Mouse (Mus musculus) embryonic facial prominence, embryonic 11.5 days (tissue): ENCODE results near the gene Muc15. TPM values are rescaled to one million over a fixed set of nuclear protein-coding genes. Genes with fewer than 3 reads are reported as not detected.

Experiments used
- ATAC-seq: fragments of 200-750 bp; cut with Nextera tagmentation; replicated peaks from 2 replicates; pipeline ENCODE4 v1.8.0; 2017; ENCODE audit warnings: low read depth; ENCODE audit not compliant: insufficient number of reproducible peaks, low FRiP score, low TSS enrichment
- DNase-seq: peaks from one replicate; pipeline ENCODE4 v3.0.0-alpha.2; 2015; ENCODE audit warnings: low spot score
- H3K27ac ChIP-seq: fragments of 300-500 bp; sonication (generic); replicated peaks from 2 replicates; pipeline ENCODE4 v1.5.1; 2014; ENCODE audit warnings: mild to moderate bottlenecking, low read depth, low read length, control low read depth
- H3K27me3 ChIP-seq: fragments of 300-500 bp; sonication (generic); 2 replicates; pipeline ENCODE4 v1.6.1; 2014; ENCODE audit warnings: mild to moderate bottlenecking, low read length, moderate library complexity, mixed read lengths; ENCODE audit not compliant: control insufficient read depth, insufficient read depth
- H3K36me3 ChIP-seq: fragments of 300-500 bp; sonication (generic); replicated peaks from 2 replicates; pipeline ENCODE4 v1.6.1; 2014; ENCODE audit warnings: low read depth, mild to moderate bottlenecking, low read length, moderate library complexity, mixed read lengths; ENCODE audit not compliant: control insufficient read depth, insufficient read depth
- H3K4me1 ChIP-seq: fragments of 300-500 bp; sonication (generic); 2 replicates; pipeline ENCODE4 v1.6.1; 2014; ENCODE audit warnings: low read length, mixed read lengths; ENCODE audit not compliant: control insufficient read depth, insufficient read depth
- H3K4me2 ChIP-seq: fragments of 300-500 bp; sonication (generic); 2 replicates; pipeline ENCODE4 v1.6.1; 2014; ENCODE audit warnings: low read depth, mild to moderate bottlenecking, control low read depth, low read length, moderate library complexity
- H3K4me3 ChIP-seq: fragments of 300-500 bp; sonication (generic); 2 replicates; pipeline ENCODE4 v1.5.1; 2014; ENCODE audit warnings: low read depth, low read length, control low read depth
- H3K9ac ChIP-seq: fragments of 300-500 bp; sonication (generic); replicated peaks from 2 replicates; pipeline ENCODE4 v1.6.1; 2014; ENCODE audit warnings: mild to moderate bottlenecking, control low read depth, low read length
- H3K9me3 ChIP-seq: fragments of 300-500 bp; sonication (generic); replicated peaks from 2 replicates; pipeline ENCODE4 v1.6.1; 2016; ENCODE audit warnings: mild to moderate bottlenecking, low read length, inconsistent platforms, mixed read lengths; ENCODE audit not compliant: control insufficient read depth
- WGBS: fragments of 180-500 bp; shearing (Covaris S2); extraction: QIAGEN DNeasy Blood & Tissue Kit; methylation state at CpG from one replicate; pipeline ENCODE4 v1.1.7; 2014; 5-methylcytosine and 5-hydroxymethylcytosine counted together
- polyA plus RNA-seq: library from polyadenylated mRNA; unstranded; fragments of >200 nt; fragmentation: Nextera tagmentation; extraction: Ambion mirVana; gene quantifications from 2 replicates; pipeline ENCODE4 v1.2.1, GENCODE M21; 2014

Gene Muc15
- polyA plus RNA-seq, 1 experiment from 2014 or later: 0.08 TPM

DNA sequence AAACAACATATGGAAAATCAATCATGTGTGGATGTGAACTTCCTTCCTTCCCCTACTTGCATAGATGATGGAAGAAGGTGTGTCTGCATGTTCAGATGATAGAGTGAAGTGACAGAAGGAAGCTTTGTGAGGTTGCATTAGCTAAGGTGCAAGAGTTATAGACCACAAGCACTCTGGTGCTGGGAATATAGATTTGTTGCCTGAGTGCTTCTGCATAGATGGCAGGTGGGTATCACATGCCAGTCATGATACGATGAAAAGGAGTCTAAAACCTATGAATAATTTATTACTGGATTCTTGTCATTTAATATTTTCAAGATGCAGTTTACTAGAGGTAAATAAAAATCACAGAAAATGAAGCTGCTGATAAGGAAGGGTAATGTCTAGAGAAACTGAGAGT, 18.6 kb downstream of the Muc15 start:
- H3K27me3 ChIP-seq: no peaks in the 10 kb centered on the region
- WGBS: 90% methylated on average over 1 of the region's 1 CpGs
- no peak overlapping the region for H3K27ac ChIP-seq
- no peaks in the 10 kb centered on the region for H3K9me3 ChIP-seq
- no peaks in the 10 kb centered on the region for H3K4me1 ChIP-seq
- no peak overlapping the region for H3K4me3 ChIP-seq
- no peak for ATAC-seq
- H3K36me3 ChIP-seq: no peaks in the 10 kb centered on the region
- H3K4me2 ChIP-seq: no peak overlapping the region
- no peak for DNase-seq
- no peak overlapping the region for H3K9ac ChIP-seq

DNA sequence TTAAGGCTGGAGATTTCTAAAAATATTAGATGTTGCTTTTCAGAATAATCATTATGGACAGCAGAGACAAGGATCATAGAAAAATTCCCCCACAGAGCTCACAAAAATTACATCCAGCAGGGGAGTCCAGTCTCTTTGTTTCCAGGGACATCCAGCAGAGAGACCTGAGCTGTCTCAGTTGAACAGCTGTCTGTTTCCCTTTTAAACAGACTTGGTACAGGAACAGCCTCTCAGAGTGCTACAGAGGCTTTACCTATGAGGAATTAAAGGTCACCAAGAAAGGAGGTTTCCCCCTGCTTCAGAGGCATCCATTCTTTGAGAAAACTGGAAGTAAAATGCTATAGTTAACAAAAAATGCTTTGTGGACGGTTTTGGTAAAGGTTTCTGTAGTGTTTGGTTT, 19.4 kb downstream of the Muc15 start:
- H3K9ac ChIP-seq: no peak overlapping the region
- H3K4me2 ChIP-seq: no peak overlapping the region
- peak; percentile 9 for DNase-seq
- ATAC-seq: no peak
- WGBS: 53% methylated on average over 1 of the region's 1 CpGs
- H3K27ac ChIP-seq: no peak overlapping the region
- H3K36me3 ChIP-seq: no peaks in the 10 kb centered on the region
- H3K4me1 ChIP-seq: no peaks in the 10 kb centered on the region
- no peaks in the 10 kb centered on the region for H3K9me3 ChIP-seq
- H3K4me3 ChIP-seq: no peak overlapping the region
- H3K27me3 ChIP-seq: no peaks in the 10 kb centered on the region

DNA sequence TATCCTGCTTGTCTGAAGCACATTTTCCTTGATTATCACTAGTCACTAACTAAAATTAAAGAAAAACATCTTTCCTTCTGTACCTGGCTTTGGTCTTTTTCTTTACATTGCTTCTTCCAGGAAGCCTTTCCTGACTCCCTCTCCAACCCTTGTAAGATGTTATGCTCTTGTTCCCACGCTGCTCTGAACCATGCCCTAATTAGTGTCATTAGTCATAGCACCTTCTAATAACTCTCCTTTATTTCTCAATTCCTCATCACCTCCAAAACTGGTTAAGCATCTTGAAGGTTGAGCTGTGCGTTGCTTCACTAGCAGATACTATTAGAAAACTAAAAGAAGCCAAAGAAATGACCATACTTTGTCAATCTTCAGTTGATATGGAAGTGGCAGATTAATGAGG, 36.4 kb downstream of the Muc15 start:
- H3K4me2 ChIP-seq: no peak overlapping the region
- no peaks in the 10 kb centered on the region for H3K4me1 ChIP-seq
- H3K9ac ChIP-seq: no peak overlapping the region
- no peak for DNase-seq
- WGBS: 77% methylated on average over 2 of the region's 2 CpGs
- H3K36me3 ChIP-seq: no peaks in the 10 kb centered on the region
- ATAC-seq: no peak
- no peak overlapping the region for H3K4me3 ChIP-seq
- H3K27me3 ChIP-seq: no peaks in the 10 kb centered on the region
- H3K27ac ChIP-seq: no peak overlapping the region
- H3K9me3 ChIP-seq: no peaks in the 10 kb centered on the region

DNA sequence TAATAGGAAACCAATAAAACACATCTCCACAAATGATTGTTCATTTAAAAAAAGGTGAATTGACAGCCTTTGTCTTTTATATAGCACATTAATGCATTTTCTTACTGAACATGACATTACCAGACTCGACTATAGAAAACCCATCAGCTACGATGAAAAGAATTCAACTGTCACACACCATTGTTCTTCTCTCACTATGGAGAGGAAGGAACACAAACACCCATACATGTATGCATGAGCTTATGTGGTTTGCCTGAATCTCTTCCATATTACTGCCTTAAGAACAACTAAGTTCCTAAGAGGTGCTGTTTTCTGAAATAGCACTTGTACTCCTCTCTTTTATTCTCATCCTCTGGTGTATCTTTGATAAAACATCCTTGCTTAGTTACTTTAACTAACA, 38.3 kb downstream of the Muc15 start:
- H3K9me3 ChIP-seq: no peaks in the 10 kb centered on the region
- H3K4me2 ChIP-seq: no peak overlapping the region
- DNase-seq: no peak
- WGBS: 72% methylated on average over 2 of the region's 2 CpGs
- no peak overlapping the region for H3K9ac ChIP-seq
- ATAC-seq: no peak
- no peaks in the 10 kb centered on the region for H3K36me3 ChIP-seq
- no peak overlapping the region for H3K4me3 ChIP-seq
- no peaks in the 10 kb centered on the region for H3K27me3 ChIP-seq
- no peak overlapping the region for H3K27ac ChIP-seq
- no peaks in the 10 kb centered on the region for H3K4me1 ChIP-seq

DNA sequence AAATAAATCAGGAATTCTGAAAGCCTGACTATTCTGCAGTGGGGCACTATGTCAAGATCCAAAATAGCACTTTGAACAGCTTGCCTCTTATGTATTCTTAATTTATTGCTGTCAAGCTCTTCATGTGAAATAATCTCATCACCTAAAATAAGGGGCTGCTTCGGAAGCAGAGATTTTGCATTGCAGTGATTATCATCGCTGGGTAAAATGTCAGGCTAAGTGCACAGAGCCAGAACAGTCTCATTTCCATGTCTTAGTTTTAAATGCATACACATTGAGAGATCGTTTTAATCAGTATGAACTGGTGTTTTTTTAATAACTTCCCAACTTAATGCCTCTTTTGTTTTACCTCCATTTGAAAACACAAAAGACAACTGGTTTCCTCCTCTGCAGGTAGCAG, 66.3 kb downstream of the Muc15 start:
- H3K9ac ChIP-seq: no peak overlapping the region
- no peaks in the 10 kb centered on the region for H3K4me1 ChIP-seq
- no peak overlapping the region for H3K27ac ChIP-seq
- H3K4me3 ChIP-seq: no peak overlapping the region
- H3K9me3 ChIP-seq: no peaks in the 10 kb centered on the region
- no peaks in the 10 kb centered on the region for H3K27me3 ChIP-seq
- WGBS: 87% methylated on average over 3 of the region's 3 CpGs
- DNase-seq (no peak), ATAC-seq (no peak)
- no peak overlapping the region for H3K4me2 ChIP-seq
- H3K36me3 ChIP-seq: no peaks in the 10 kb centered on the region

Other genes with a start within 250 kb of the Muc15 start
- not detected in 2 replicates for gene Slc5a12, start 124.0 kb upstream of the Muc15 start, polyA plus RNA-seq
- gene Ano3, start 229.6 kb downstream of the Muc15 start, polyA plus RNA-seq: 0.11 and 0.73 TPM in 2 replicates